Mouse (Mus musculus): Measurements from ENCODE around the gene Klf6.

The Klf6 gene

DNA sequence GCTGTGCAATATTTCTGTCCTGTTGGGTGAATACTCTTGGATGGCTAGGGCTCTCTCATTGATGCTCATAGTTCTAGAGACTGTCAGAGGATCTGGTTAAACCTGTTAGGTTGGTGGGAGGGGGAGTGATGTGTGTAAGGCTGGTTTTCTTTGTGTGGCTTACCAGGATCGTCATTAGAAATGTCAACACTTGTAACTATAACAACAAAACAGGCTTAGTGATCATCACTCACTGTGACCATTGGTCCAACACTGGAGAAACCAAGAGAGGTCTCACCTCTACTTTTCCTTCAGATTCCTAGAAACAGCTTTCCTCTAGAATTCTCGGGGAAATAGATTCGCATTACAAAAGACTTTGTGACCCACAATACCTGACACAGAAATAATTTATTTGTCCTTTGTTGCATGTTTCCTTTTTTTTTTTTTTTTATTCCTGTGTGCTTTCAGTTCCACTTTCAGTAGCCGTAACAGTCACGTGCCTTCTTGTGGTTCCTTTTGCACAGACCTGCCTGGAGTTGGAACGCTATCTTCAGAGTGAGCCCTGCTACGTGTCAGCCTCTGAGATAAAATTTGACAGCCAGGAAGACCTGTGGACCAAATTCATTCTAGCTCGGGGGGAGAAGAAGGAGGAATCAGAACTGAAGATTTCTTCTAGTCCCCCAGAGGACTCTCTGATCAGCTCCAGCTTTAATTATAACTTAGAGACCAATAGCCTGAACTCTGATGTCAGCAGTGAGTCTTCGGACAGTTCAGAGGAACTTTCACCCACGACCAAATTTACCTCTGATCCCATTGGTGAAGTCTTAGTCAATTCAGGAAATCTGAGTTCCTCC is 3.2 kb downstream of the Klf6 start:
- no peak for DNase-seq

DNA sequence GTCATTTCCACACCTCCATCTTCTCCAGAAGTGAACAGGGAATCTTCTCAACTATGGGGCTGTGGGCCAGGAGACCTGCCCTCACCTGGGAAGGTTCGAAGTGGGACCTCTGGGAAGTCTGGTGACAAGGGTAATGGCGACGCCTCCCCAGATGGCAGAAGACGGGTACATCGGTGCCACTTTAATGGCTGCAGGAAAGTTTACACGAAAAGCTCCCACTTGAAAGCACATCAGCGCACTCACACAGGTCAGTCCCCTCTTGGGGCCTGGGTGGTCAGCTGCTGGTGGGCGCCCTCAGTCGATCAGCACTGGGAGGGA is 3.8 kb downstream of the Klf6 start:
- DNase-seq = no peak

DNA sequence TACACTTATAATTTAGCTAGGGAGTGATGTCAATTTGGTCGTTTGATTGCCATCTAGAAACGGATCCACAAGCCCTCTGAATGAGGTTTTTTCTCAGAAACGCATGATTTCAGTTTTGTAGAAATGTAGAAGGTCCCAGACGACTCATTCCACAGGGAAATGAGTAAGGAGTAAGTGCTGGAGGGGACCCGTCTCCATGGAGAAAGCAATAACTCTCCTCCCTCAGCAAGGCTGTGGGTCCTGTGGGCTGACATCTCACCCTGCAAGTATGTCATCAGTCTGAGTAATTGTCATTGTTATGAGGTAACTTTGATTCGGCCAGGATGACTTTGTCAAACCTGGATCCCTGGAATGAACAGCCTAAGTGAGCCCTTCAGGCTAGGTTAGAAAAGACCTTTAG is 4.8 kb downstream of the Klf6 start:
- no peak for DNase-seq

GRCm38 (mm10) chr13:5866532-5866931 is 5.2 kb downstream of the Klf6 start:
- DNase-seq = no peak

DNA sequence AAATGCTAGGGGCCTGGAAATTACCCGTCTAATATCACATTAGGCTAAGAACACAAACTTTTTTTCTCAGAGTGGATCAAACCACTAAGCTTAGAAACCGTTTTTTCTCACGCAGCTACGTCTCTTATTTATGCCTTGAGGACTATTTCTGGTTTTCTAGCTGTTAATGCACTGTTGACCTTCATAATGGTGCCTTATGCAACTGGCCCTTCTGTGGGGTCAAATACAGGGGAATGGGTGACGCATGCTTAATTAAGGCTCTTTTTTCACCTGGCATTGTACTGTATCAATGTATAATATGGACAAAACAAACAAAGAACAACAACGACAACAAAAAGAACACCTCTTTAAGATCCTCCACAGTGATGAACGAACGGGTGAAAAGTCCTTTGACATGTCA is 7.1 kb downstream of the Klf6 start:
- no peak for DNase-seq

- no peak for DNase-seq
These were observed 8.2 kb downstream of the Klf6 start for GRCm38 (mm10) chr13:5869433-5869832.

GRCm38 (mm10) chr13:5869842-5870241 is 8.6 kb downstream of the Klf6 start:
- DNase-seq = peak; percentile 33

DNA sequence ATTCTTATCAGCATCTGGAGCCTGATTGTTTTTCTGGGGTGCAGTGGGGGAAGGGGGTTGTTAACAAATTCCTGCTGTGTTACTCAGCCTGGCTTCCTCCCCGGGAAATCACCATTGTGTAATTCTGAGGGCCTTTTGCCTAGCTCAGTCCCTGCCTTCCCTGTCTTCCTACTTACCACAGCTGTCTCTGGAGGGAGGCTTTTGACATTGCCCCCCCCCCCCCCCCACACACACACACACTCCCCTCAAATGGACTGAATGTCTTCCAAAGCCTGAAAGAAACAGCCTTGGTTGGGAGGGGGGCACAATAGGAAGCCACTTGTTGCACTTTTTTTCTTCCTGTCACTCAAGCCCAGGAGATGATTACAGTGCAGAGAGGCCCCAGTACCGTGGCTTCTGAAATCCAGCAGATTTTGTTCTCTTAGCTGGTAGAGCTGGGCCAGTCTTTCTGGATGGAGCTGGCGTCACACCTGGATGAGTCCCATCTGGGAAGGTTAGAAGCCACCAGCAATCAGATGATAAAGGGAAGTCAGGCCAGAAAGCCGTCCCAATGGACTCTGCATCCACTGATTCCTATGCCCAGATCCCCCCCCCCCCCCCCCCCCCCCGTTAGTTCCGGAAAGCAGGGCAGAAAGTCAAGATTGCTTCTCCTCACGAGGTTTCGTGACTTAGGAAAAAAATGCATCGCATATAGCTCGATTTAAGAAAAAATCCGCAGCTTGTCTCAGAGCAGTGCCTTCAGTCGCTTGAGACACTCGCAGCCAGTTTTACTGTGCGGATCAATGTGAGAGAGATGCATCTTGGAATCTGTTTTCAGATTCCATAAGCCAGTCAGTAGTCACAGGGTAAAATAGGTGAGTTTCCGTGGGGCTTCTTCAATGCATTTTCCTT is 9.3 kb downstream of the Klf6 start:
- DNase-seq = peak; percentile 47

DNA sequence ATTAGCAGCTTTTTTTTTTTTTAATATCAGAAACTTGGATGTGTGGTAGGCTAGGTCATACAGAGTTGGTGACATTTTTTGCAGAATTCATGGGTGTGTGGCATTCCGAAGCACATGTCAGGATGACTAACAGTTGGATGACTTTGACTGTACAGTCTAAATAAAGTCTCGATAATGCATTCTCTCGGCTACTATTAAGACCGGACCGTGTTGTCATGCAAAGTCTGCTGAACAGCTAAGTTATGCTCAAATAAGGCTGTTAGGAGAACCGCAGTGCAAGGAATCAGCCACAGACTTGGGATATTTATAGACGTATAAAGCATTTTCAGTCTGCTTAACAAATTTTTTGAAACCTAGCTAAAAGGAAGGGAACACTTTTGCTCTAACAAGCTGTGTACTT is 10.1 kb downstream of the Klf6 start:
- DNase-seq = no peak

GRCm38 (mm10) chr13:5873681-5874080 is 12.4 kb downstream of the Klf6 start:
- DNase-seq = no peak

DNA sequence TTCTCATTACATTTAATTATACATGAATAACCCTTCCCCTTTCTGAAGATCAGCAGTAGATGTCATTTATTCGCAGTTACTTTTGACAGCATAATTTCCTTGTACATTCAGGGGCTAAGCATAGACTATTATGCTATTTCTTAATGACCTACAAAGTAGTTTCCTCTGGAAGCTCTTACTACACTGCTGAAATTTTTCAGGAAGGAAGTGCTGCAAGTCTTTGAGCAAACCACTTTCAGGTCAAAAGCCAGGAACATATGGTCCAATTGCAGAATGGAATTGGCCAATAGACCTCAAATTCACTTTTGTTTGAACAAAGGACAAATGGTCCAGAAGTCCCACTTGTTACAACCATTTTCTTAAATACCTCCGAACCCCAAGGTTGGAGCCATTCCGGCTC is 14.2 kb downstream of the Klf6 start:
- DNase-seq = no peak

DNA sequence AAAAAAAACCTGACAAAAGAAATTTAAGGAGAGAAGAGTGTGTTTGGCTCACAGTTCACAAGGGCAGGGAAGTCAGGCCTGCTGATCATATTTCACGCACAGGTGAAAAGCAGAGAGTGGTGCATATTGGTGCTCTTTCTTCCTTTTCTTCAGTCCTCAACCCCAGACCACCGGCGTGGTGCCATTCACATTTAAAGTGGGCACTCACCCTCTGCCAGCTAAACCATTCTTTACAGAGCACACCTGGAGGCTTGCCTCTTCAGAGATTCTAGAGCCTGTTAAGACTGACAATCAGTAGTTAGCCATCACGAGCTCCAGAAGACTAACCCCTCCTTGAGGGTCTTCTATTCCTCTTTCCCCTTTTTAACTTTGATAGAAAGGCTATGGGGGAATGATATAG is 17.5 kb downstream of the Klf6 start:
- no peak for DNase-seq

- no peak for DNase-seq
These were observed 25.5 kb downstream of the Klf6 start for GRCm38 (mm10) chr13:5886810-5887209.

DNA sequence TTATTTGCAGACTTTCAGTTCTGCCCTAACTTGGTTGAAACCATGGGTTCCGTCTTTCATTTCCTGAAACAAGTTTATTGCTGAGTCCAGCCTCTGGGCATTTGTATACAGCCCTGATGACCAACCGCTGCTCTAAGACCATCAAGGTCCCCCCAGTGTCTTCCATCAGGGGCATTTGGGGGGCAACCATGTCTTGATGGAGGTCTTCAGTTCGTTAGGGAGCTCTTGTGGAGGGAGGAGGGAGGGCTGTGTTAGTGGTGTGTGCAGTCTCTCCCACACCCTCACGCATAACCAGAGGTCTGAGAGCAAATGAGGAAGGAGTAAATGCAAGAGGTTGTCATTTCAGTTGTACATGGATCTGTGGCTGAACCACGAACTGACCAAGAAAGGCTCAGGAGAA is 26.9 kb downstream of the Klf6 start:
- DNase-seq = no peak

GRCm38 (mm10) chr13:5888731-5889130 is 27.4 kb downstream of the Klf6 start:
- DNase-seq = no peak

GRCm38 (mm10) chr13:5890035-5890434 is 28.8 kb downstream of the Klf6 start:
- no peak for DNase-seq

GRCm38 (mm10) chr13:5892684-5893447 is 31.6 kb downstream of the Klf6 start:
- DNase-seq = no peak

GRCm38 (mm10) chr13:5894910-5895309 is 33.6 kb downstream of the Klf6 start:
- no peak for DNase-seq

GRCm38 (mm10) chr13:5895851-5896250 is 34.6 kb downstream of the Klf6 start:
- DNase-seq = no peak

DNA sequence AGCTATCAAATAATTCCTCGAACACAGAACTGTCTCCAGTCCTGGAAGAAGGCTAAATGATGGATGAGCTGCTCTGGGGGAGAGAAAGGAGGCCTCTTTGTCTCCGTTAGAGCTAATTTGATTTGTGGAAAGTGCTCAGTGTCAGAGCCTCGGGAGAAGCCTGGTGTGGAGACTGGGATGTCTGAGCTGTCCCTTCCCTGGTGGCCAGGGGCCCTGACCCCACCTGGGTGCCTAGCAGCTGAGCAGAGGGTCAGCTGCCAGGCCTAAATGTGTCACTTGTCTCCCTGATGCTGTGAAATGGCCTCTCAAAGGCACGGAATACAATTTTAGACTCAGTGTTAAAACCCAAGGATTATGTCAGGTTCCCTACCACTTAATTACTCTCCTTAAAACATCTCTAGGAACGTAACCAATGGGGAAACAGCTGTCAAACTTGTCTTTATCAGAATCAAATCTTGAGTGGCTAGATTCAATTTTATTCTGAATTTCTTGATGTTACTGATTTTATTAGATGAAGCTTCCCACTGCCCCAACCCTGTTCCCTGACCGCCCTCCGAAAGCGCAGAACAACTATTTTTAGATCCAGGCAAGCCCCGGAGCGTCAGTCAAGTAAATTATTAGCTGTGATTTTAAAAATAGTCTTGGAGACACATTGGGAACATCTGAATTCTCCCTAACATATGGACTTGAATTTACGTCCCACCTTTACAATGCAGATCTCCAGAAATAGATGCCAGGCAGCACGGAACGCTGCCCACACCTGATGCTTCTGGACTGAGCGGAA is 36.1 kb downstream of the Klf6 start:
- peak; percentile 2 for DNase-seq

GRCm38 (mm10) chr13:5899021-5899420 is 37.7 kb downstream of the Klf6 start:
- DNase-seq = no peak

GRCm38 (mm10) chr13:5899641-5900040 is 38.4 kb downstream of the Klf6 start:
- DNase-seq = no peak

DNA sequence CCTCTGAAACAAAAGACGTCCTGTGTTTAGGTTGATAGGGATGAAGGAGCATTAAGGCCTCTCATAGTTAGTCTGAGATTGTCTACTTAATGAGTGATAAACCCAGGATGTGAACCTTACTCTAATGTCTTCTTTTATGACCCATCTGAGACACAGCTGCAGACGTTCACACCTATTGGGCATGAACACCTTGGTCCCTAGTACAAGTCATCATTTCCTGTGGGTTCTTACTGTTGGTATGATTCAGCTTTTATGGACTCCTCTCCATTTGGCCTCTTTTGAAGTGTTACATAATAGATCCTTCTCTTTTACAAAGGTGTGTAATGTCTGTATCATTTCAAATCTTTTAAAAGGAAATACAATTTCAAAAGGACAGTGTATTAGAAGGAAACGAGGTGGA is 51.9 kb downstream of the Klf6 start:
- DNase-seq = no peak
